Mouse (Mus musculus): ENCODE measurements around the gene Retn. TPM values are rescaled to one million over a fixed set of nuclear protein-coding genes. Genes with fewer than 3 reads are reported as not detected.

Retn gene
- polyA plus RNA-seq, 1 experiment from 2014 or later: not detected

DNA sequence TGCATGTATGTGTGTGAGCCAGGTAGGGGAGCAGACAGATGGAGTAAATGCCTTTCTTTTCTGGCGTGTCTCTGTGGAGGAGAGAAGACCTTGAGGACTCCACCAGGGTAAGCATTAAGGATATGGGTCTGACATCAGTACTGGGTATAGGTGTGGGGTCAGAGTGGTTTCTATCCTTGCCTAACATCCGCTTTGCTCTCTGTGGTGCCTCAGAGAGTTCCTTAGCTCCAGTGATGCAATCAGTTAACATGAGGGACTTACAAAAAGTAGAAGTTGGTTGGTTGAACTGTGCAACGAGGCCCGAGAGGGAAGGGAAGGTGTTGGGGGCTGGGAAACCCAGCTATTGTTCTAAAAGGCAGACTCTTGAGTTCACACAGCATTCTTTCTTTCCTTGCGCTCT, 8.8 kb downstream of the Retn start:
- TF ChIP-seq CTCF (IDR thresholded peaks at IDR 0.05; ENCODE audit: low read depth) (no peak), EP300 (optimal IDR thresholded peaks at IDR 0.05) (no peak)
- no peaks in the 10 kb centered on the region for H3K36me3 ChIP-seq (ENCODE audit: control insufficient read depth, insufficient read depth, low read length)
- WGBS: 57% methylated on average over 5 of the region's 5 CpGs
- H3K4me2 ChIP-seq (replicated peaks; ENCODE audit: low read depth): no peak overlapping the region
- H3K4me1 ChIP-seq (replicated peaks; ENCODE audit: control insufficient read depth, insufficient read depth): no peaks in the 10 kb centered on the region
- H3K9me3 ChIP-seq (ENCODE audit: control insufficient read depth, low read length): no peaks in the 10 kb centered on the region
- H3K27ac ChIP-seq (replicated peaks): no peak overlapping the region
- H3K4me3 ChIP-seq (ENCODE audit: low read depth, low read length): no peak overlapping the region
- ATAC-seq (ENCODE audit: low FRiP score, low TSS enrichment): no peak
- H3K27me3 ChIP-seq (ENCODE audit: control insufficient read depth, insufficient read depth, low read length): no peaks in the 10 kb centered on the region
- DNase-seq (ENCODE audit: low spot score): no peak
- no peak overlapping the region for H3K9ac ChIP-seq (ENCODE audit: low read length)

DNA sequence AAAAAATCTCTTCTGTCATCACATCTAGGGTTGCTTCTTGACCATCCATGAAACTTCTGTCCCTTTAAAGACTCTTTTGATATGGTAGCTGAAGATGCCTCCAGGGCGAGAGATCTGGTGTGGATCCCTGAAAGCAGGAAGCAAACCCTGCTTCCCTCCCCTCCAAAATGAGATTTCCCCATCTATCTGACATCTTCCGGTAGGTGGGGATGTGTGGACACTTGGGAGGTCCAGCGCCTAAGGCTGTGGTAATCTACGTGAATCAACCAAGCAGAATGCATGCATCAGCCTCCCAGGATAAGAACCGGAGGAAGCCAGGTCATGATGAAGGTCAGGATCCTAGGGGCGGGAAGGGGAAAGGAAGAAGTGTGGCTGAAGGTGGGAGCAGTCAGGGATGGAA, 9.9 kb downstream of the Retn start, which contains the start of gene Mcemp1:
Gene Mcemp1 (plus strand): TSS at position 248 of the 400 bp plus-strand sequence.
- Histone ChIP-seq H3K27me3 (ENCODE audit: control insufficient read depth, insufficient read depth, low read length) (no peaks in the 10 kb centered on the region), H3K4me2 (replicated peaks; ENCODE audit: low read depth) (no peak within 1 kb of the TSS), H3K36me3 (ENCODE audit: control insufficient read depth, insufficient read depth, low read length) (no peaks in the 10 kb centered on the region), H3K27ac (replicated peaks) (no peak within 1 kb of the TSS), H3K4me3 (ENCODE audit: low read depth, low read length) (no peak within 1 kb of the TSS), H3K4me1 (replicated peaks; ENCODE audit: control insufficient read depth, insufficient read depth) (no peaks in the 10 kb centered on the region), H3K9ac (ENCODE audit: low read length) (no peak within 1 kb of the TSS), H3K9me3 (ENCODE audit: control insufficient read depth, low read length) (no peaks in the 10 kb centered on the region)
- DNase-seq (ENCODE audit: low spot score) (no peak), ATAC-seq (ENCODE audit: low FRiP score, low TSS enrichment) (no peak)
- WGBS: 72% methylated on average over 6 of the region's 6 CpGs
- TF ChIP-seq CTCF (IDR thresholded peaks at IDR 0.05; ENCODE audit: low read depth): no peak
- TF ChIP-seq EP300 (optimal IDR thresholded peaks at IDR 0.05): no peak

- TF ChIP-seq CTCF (IDR thresholded peaks at IDR 0.05; ENCODE audit: low read depth) (no peak), EP300 (optimal IDR thresholded peaks at IDR 0.05) (no peak)
- no peaks in the 10 kb centered on the region for H3K4me1 ChIP-seq (replicated peaks; ENCODE audit: control insufficient read depth, insufficient read depth)
- H3K4me2 ChIP-seq (replicated peaks; ENCODE audit: low read depth): no peak overlapping the region
- no peaks in the 10 kb centered on the region for H3K27me3 ChIP-seq (ENCODE audit: control insufficient read depth, insufficient read depth, low read length)
- no peak overlapping the region for H3K9ac ChIP-seq (ENCODE audit: low read length)
- no peak overlapping the region for H3K27ac ChIP-seq (replicated peaks)
- H3K9me3 ChIP-seq (ENCODE audit: control insufficient read depth, low read length): no peaks in the 10 kb centered on the region
- no peak overlapping the region for H3K4me3 ChIP-seq (ENCODE audit: low read depth, low read length)
- no peaks in the 10 kb centered on the region for H3K36me3 ChIP-seq (ENCODE audit: control insufficient read depth, insufficient read depth, low read length)
- DNase-seq (ENCODE audit: low spot score) (no peak), ATAC-seq (ENCODE audit: low FRiP score, low TSS enrichment) (no peak)
- 75% methylated on average over 2 of the region's 2 CpGs for WGBS
Measured at GRCm38 (mm10) chr8:3670388-3670787, 14.8 kb downstream of the Retn start.

- H3K36me3 ChIP-seq (ENCODE audit: control insufficient read depth, insufficient read depth, low read length): no peaks in the 10 kb centered on the region
- DNase-seq (ENCODE audit: low spot score) (peak; percentile 86), ATAC-seq (ENCODE audit: low FRiP score, low TSS enrichment) (peak; percentile 84)
- H3K9me3 ChIP-seq (ENCODE audit: control insufficient read depth, low read length): no peaks in the 10 kb centered on the region
- peak within 1 kb of the TSS; percentile 50 for H3K4me3 ChIP-seq (ENCODE audit: low read depth, low read length)
- H3K27me3 ChIP-seq (ENCODE audit: control insufficient read depth, insufficient read depth, low read length): no peaks in the 10 kb centered on the region
- under 1% methylated on average over 23 of the region's 23 CpGs for WGBS
- no peak for TF ChIP-seq EP300 (optimal IDR thresholded peaks at IDR 0.05)
- peak; percentile 95 for TF ChIP-seq CTCF (IDR thresholded peaks at IDR 0.05; ENCODE audit: low read depth)
- H3K27ac ChIP-seq (replicated peaks): 0 out of 2 replicates have a peak within 1 kb of the TSS, but pooled peaks have one; percentile 1
- peak within 1 kb of the TSS; percentile 62 for H3K4me2 ChIP-seq (replicated peaks; ENCODE audit: low read depth)
- peak within 1 kb of the TSS; percentile 53 for H3K9ac ChIP-seq (ENCODE audit: low read length)
- H3K4me1 ChIP-seq (replicated peaks; ENCODE audit: control insufficient read depth, insufficient read depth): no peaks in the 10 kb centered on the region
Measured at GRCm38 (mm10) chr8:3671980-3672491, 16.5 kb downstream of the Retn start, which contains the start of gene Fcor. Gene Fcor, minus strand, starts transcription at chr8:3672362.

DNA sequence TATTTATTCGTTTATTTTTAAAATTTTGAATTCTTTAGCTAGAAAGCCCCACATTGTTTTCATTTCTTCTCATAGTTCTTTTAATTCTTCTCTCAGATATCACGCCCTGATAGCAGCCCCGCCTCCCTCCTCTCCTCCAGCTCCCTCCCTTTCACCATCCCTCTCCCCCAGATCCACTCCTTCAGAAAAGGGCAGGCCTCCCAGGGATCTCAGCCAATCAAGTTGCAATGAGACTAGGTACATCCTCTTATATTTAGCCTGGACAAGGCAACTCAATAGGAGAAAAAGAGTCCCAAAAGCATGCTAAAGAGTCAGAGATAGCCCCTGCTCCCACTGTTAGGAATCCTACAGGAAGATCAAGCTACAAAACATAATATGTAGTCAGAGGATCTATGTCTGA, 19.1 kb downstream of the Retn start:
- no peak for ATAC-seq (ENCODE audit: low FRiP score, low TSS enrichment)
- no peaks in the 10 kb centered on the region for H3K9me3 ChIP-seq (ENCODE audit: control insufficient read depth, low read length)
- no peak overlapping the region for H3K4me2 ChIP-seq (replicated peaks; ENCODE audit: low read depth)
- peaks cover 3% of the 10 kb centered on the region; the same call in 1 of the 2 replicates for H3K36me3 ChIP-seq (ENCODE audit: control insufficient read depth, insufficient read depth, low read length)
- WGBS: 46% methylated on average over 3 of the region's 3 CpGs
- no peaks in the 10 kb centered on the region for H3K27me3 ChIP-seq (ENCODE audit: control insufficient read depth, insufficient read depth, low read length)
- H3K4me3 ChIP-seq (ENCODE audit: low read depth, low read length): no peak overlapping the region
- DNase-seq (ENCODE audit: low spot score): no peak
- no peak overlapping the region for H3K27ac ChIP-seq (replicated peaks)
- H3K4me1 ChIP-seq (replicated peaks; ENCODE audit: control insufficient read depth, insufficient read depth): no peaks in the 10 kb centered on the region
- no peak for TF ChIP-seq EP300 (optimal IDR thresholded peaks at IDR 0.05)
- no peak for TF ChIP-seq CTCF (IDR thresholded peaks at IDR 0.05; ENCODE audit: low read depth)
- H3K9ac ChIP-seq (ENCODE audit: low read length): no peak overlapping the region

GRCm38 (mm10) chr8:3676131-3676992, 20.8 kb downstream of the Retn start, which contains the start of gene Trappc5:
Gene Trappc5, plus strand, starts transcription at chr8:3676299.
- H3K9me3 ChIP-seq (ENCODE audit: control insufficient read depth, low read length): no peaks in the 10 kb centered on the region
- ATAC-seq (ENCODE audit: low FRiP score, low TSS enrichment) (peak; percentile 88), DNase-seq (ENCODE audit: low spot score) (peak; percentile 93)
- 1% methylated on average over 61 of the region's 61 CpGs for WGBS
- H3K4me2 ChIP-seq (replicated peaks; ENCODE audit: low read depth): peak within 1 kb of the TSS; percentile 76
- peak within 1 kb of the TSS; percentile 96 for H3K9ac ChIP-seq (ENCODE audit: low read length)
- TF ChIP-seq CTCF (IDR thresholded peaks at IDR 0.05; ENCODE audit: low read depth) (peak; percentile 99), EP300 (optimal IDR thresholded peaks at IDR 0.05) (no peak)
- no peaks in the 10 kb centered on the region for H3K27me3 ChIP-seq (ENCODE audit: control insufficient read depth, insufficient read depth, low read length)
- peaks cover 10% of the 10 kb centered on the region for H3K36me3 ChIP-seq (ENCODE audit: control insufficient read depth, insufficient read depth, low read length)
- H3K4me3 ChIP-seq (ENCODE audit: low read depth, low read length): peak within 1 kb of the TSS; percentile 94
- H3K27ac ChIP-seq (replicated peaks): peak within 1 kb of the TSS; percentile 96
- H3K4me1 ChIP-seq (replicated peaks; ENCODE audit: control insufficient read depth, insufficient read depth): no peaks in the 10 kb centered on the region
